Mouse (Mus musculus) spleen, adult 2 months (tissue): ENCODE data around the gene Wiz.

Experiments used
- CTCF ChIP-seq: fragments of 200-500 bp; IDR thresholded peaks from 2 replicates; pipeline ENCODE4 v1.5.1; 2011; ENCODE audit warnings: mild to moderate bottlenecking, inconsistent platforms; ENCODE audit not compliant: insufficient read depth, insufficient read length, insufficient replicate concordance; ENCODE audit errors: extremely low read depth
- POLR2A ChIP-seq: fragments of 200-500 bp; IDR thresholded peaks from 2 replicates; pipeline ENCODE4 v1.6.1; 2011; ENCODE audit warnings: low read depth, low read length, inconsistent platforms

DNA sequence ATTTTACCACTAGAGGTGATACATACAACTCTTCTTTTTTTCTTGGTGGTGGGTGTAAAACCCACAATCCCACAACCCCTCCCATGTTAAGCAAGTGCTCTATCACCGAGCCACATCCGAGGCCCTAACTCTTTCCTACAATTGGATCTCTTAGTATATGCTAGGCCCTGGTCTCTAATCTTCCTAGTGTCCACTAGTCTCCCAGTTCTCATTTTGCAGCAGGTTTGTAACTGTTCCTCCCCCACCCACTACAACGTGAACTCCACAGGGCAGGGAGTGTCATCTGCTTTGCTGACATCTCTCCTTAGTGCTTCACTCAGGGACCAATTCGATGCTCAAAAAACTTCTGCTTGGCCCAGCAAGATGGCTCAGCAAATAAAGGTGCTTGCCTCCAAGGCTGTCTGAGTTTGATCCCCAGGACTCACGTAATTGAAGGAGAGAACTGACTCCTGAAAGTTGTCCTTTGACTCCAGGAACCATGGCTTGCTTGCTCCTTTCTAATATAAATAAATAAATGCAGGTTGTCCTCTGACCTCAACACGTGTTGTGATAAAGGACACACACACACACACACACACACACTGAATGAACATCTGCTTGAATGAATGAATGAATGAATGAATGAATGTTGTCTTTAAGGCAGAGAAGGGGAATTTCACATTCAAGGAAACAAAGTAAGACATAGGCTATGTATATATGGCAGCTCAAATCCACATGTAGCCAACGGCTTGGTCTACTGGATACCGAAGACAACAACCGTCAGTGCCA lies 13.0 kb upstream of the Wiz start:
- TF ChIP-seq CTCF (no peak), POLR2A (no peak)
